Mouse (Mus musculus): ENCODE results near the gene St7. TPM values are rescaled to one million over a fixed set of nuclear protein-coding genes. Genes with fewer than 3 reads are reported as not detected.

St7 gene
- total RNA-seq, 2 experiments from 2014 or later: 58.9 to 68.2 TPM

Other genes with a start within 250 kb of the St7 start
- 10 to 100 TPM; 61.3 to 69.3 TPM for gene Met, start 229.1 kb upstream of the St7 start, total RNA-seq (2021)
- 100 to 1,000 TPM; 200 to 204 TPM for gene Capza2, start 56.7 kb upstream of the St7 start, total RNA-seq (2021)

Data from left cerebral cortex, postnatal 4 days (tissue).